Mouse (Mus musculus) mesoderm, embryonic 11.5 days (tissue): Measurements from ENCODE around the gene Zfp39.
A peak's percentile ranks its signal among the peaks of the same experiment; 100 is the strongest.

Experiments used
- DNase-seq: peaks from one replicate; pipeline ENCODE4 v3.0.0-alpha.2; 2012; ENCODE audit warnings: low read depth, low spot score

Zfp39 gene

GRCm38 (mm10) chr11:58903511-58904409, at the start of gene Zfp39:
Zfp39 (minus strand) TSS chr11:58904225.
- DNase-seq = peak; percentile 93

DNA sequence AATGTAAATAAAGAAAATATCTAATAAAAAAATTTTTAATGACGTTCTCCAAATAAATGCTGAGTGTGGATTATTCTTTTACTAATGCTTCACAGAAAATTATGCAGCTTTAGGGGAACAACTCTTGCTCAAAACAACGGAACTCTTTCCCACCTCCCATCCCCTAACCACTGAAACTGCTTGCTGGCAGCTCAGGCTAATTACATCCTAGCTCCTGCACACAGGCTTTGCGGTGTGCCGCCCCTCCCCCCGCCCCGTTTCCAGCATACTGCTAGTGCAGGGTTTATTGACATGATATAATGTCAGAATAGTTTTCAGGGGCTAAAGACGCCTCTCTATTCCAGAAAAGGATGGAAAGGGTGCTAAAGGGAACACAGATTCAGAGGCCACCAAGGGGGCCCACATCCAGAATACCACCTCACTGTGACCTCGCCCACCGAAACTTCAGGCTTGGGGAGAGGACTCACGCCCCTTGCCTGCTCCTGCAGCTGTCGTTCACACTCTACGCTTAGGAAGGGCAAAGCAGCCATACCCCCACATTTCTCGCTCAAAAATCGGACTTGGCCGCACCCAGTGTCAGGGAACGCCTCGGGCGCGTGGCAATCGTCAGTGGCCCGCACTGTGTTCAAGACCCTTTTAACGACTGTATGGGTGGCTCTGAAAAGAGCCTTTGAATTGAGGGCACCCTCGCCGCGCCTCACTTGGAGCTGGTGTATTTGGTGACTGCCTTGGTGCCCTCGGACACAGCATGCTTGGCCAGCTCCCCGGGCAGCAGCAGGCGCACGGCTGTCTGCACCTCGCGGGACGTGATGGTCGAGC, 49.5 kb upstream of the Zfp39 start:
- DNase-seq = no peak

- no peak for DNase-seq
These were observed 47.2 kb upstream of the Zfp39 start for GRCm38 (mm10) chr11:58951210-58951609.

GRCm38 (mm10) chr11:58949480-58950431, 45.7 kb upstream of the Zfp39 start:
- peak; percentile 64 for DNase-seq

DNA sequence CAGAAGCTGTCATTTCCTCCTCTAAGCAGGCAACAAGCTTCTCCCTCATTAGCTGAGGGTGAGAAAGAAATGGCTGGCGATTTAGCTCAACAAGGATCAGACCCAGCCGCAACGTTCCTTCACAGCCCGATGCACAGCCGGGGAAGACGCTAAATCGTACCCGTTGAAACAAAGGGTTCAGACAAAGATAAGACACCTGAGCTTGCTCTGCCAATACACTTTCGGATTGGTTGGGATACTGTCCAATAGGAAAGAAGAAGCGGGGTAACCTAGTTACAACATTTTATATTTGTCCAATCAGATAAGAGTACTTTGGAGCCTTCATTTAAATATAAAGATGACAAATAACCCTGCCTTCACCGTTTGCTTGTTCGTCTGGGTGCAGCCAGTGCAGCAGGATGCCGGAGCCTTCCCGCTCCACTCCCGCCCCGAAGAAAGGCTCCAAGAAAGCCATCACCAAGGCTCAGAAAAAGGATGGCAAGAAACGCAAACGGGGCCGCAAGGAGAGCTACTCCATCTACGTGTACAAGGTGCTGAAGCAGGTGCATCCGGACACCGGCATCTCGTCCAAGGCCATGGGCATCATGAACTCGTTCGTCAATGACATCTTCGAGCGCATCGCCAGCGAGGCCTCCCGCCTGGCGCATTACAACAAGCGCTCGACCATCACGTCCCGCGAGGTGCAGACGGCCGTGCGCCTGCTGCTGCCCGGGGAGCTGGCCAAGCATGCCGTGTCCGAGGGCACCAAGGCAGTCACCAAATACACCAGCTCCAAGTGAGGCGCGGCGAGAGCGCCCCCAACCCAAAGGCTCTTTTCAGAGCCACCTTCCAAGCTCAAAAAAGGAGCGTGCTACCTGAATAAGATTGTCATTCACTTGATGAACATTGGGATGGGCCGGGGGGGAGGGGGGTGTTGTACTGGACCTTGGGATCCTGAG, 44.8 kb upstream of the Zfp39 start, which contains the start of gene Hist3h2ba:
Hist3h2ba (plus strand) TSS at position 379 of the 938 bp plus-strand sequence.
- DNase-seq = peak; percentile 86

DNA sequence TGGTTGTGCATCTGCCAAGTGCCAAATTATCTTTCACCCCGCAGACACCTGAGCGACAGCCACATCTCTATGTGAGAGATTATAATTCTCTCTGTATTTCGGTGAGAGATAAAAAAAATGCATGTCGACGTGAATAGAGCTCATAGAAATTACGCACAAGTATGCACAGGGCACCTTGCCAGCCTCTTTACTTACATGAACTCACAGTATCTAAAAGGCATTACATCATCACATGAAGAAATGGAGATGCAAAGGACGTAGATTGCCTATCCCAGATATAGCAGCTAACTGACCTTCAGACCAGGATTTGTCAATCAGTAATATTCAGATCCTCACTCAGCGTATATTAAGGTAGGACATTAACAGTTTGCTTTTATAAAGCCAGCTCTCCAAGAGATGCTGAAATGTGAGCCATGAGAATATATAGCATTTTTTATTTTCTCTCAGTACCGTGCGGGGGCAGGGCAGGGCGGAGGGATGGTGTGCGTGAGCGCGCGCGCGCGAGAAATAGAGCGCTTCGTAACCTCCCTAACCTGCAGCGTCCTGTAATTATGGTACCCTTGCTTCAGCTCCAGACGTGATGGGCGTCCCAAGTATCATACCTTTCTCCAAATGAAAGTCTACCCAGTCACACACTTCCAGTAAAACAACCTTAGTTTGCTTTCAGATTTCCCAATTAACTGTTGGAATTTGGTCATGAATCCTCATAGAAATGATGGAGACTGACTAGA, 43.9 kb upstream of the Zfp39 start:
- no peak for DNase-seq

- DNase-seq = no peak
These were observed 43.3 kb upstream of the Zfp39 start for GRCm38 (mm10) chr11:58947306-58947705.

DNA sequence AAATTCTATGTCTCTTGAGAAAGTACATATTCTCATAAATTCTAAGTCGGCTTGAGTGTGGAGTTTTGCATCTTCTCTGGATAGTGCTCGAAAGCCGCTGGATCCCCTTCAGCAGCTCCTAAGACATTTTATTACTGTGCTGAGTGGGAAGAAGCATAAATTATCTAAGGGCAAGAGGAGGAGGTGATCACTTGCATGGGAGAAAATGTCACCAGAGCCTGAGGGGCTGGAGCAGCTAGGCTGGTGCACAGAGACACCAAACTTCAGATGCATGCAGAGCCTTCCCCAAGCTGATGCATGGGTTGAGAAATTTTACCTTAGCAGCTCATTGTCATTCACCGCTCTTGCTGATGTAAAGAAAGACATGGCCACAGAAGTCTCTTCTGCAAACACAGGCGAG, 40.1 kb upstream of the Zfp39 start:
- no peak for DNase-seq

DNA sequence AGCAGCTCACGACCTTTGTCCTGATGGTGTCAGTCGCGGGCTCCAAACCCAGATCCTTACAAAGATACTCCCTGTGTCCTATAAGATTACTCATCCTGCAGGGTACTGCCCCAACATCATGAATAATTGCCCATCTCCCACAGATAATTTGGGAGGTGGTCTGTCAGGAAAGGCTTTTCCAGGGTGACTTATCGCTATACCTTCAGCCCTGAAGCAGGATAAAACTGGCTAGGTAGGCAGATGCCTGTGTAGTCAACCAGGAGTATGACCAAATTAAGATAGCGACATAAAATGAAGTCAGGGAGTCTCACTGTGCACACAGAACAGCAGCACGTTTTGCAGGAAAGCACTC, 35.0 kb upstream of the Zfp39 start:
- DNase-seq = no peak

DNA sequence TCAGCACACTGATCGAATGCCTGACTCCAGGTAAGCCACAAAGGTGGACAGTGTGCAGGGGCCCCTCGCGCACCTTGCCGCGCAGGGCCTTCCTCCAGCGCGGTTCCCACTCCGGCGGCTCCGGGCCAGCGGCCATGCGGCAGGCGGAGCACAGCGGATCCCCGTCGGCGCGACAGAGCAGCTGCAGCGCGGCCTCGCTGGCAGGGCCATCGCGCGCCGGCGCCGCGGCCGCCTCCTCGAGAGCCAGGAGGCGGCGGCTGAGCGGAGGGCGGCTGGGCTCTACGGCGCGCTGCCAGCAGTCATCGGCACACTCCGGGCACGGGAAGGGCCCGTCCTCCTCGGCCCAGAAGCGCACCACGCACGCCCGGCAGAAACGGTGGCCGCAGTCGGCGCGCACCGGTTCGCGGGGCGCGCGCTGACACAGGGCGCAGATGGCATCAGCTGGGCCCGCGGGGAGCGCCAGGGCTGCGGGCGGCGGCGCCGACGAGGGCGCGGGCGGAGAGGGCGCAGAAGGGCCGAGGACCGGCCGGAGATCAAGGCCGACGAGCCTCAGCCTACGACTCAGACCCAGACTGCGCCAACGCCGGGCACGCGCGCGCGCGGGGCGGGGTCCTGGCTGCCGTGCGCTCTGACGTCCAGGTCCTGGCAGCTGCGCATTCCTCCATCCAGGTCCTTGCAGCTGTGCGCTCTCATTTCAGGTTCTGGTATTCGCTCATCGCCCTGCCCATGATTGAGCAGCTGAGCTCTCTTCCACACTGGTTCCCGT, 34.5 kb upstream of the Zfp39 start, which contains the start of gene Rnf187:
Rnf187 (minus strand) TSS at position 595 of the 766 bp plus-strand sequence.
- DNase-seq = peak; percentile 94

DNA sequence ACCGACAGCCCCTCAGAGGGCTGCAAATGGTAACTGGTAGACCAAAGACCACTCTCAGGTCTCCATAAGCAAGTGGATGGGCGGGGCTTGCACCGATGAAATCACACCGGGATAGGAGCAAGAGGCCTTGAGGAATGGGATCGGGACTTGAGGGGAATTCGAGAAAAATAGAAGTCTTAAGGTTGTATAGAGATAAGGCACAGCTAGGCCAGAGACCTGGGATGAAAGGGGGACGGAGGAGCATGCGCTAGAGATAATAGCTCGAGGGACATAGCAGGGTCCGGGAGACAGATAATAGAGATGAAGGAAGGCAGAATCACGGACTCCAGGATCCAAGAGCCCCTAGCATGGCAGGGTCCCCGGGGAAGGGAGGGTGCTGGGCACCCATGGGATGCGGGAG, 33.9 kb upstream of the Zfp39 start:
- peak; percentile 37 for DNase-seq

DNA sequence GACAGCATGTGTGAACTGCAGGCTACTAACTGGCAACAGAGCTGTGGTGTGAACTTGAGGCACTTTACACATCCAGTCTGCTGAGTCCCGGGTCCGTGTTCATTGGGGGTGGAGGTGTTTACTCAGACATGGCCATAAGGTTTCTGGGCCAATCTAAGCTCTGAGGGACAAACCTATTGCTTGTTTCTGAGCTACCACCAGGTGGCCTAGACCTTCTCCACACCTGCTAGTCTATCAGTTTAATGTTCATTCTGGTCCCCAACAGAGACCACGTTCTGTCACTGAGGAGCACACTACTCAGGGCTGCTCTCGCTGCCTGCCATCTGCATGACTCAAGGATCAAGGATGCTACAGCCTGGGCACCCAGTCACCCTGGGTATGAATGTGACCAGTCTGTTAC, 27.6 kb upstream of the Zfp39 start:
- DNase-seq = no peak

- DNase-seq = no peak
These were observed 26.2 kb upstream of the Zfp39 start for GRCm38 (mm10) chr11:58930254-58930653.

DNA sequence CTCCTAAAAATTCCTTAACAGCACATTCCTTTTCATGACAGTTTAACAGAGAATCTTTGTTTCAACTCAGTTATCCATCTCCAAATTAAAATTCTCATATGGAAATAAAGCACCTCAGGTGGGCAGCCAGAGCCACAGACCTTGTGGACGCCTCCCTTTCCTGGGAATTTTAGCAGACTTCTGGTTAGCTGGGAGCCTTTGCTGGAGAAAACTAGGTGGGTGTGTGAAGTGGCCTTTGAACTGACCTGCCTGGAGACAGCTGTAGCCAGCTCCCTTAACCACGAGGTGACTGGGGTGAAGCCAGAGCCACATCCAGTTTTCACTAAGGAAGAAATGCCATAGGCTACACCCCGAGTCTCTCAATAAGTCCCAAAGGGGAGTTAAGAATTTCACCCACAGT, 25.6 kb upstream of the Zfp39 start:
- no peak for DNase-seq

DNA sequence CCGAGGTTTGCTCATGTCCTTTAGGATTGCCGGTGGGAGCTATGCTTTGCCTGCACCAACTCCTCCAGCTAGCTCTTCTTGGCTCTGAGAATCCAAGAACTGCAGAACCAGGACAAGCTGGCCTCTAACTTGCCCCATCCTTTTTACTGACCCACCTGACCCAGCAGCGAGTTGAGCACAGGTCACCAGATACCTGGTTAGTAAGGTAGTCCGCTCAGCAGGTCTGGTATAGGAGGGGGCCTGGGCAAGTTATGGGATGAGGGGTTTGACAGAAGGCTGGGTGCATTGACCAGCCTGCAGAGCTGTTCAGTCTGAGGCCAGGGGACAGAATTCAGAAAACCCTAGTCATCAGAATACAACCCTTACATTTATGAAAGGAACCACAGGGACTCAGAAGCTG, 25.0 kb upstream of the Zfp39 start:
- DNase-seq = no peak

DNA sequence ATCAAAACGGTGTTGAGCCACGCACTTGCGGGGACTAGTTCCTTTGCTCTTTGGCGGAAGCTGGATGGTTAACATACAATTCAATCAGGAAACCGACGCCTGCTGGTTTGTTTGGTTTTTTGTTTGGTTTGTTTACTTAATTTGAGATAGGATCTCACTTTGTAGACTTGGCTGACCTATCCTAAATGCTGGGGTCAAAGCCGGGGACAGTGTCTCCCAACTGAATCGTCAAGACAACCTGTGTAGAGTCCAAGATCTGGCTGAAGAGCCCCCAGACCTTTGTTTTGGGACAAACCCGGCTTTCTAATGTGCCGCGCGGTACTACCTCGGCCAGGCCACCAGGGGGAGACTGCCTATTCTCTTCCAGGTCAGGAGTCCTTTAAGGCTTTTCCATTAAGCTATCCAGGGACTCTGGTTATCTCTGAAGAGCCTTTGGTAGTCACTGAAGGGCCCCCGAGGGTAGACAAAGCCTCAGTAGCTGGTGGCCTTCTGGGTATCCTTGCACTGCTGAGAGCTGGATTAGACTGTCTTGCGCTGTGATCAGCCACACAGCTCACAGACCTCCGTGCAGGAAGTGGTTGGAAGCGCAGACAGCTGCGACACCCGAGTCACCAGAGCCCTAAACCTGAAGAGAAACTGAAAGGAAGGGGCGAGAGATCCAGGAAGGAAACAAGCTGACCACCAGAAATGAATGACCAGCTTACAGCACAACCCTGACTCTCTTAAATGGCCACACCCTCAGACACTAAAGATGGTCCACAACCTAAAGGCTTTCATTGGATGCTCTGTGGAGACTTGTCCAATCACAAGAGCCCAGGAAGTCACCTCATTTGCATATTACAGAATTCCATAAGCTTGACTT, 24.0 kb upstream of the Zfp39 start:
- DNase-seq = peak; percentile 39

DNA sequence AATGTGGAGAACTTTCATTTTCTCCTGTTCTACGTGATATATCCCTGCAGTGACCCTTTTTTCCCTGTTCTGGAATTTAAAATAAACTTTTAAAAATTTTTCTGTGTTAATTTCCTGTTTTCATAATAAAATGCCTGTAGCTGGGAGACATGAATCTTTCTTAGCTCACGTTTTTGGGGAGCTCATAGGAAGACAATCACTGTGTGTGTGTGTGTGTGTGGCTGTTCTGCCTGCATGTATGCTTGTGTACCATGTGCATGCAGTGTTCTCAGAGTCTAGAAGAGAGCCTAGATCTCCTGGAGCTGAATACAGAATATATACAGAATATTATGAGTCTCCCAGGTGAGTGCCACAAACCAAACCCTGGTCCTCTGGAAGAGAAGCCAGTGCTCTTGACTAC, 23.0 kb upstream of the Zfp39 start:
- DNase-seq = no peak

DNA sequence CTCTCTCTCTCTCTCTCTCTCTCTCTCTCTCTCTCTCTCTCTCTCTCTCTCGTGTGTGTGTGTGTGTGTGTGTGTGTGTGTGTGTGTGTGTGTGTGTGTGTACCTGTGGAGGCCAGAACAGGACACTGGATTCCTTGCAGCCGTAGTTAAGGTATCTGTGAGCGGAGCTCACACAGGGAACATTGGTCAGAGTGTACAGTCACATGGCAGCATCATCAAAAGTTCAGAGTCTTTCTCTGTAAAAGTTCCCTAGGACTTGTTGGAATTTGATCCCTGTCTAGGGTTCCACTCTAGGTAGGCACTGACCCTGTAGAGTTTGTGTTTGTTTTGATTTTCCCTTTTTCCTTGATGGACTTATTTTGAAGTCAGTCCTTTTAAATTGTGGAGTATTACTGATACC, 22.6 kb upstream of the Zfp39 start:
- no peak for DNase-seq
